Mouse (Mus musculus) midbrain, embryonic 10.5 days (tissue): ENCODE results near the gene Gm4871. TPM values are rescaled to one million over a fixed set of nuclear protein-coding genes. Genes with fewer than 3 reads are reported as not detected.

Experiments used
- DNase-seq: peaks from one replicate; pipeline ENCODE4 v3.0.0-alpha.2; 2017; ENCODE audit warnings: low spot score
- H3K27ac ChIP-seq: fragments of 300-500 bp; sonication (generic); replicated peaks from 2 replicates; pipeline ENCODE4 v1.5.1; 2016; ENCODE audit warnings: mild to moderate bottlenecking
- H3K27me3 ChIP-seq: fragments of 300-500 bp; sonication (generic); 2 replicates; pipeline ENCODE4 v1.6.1; 2016; ENCODE audit warnings: low read depth, mild to moderate bottlenecking; ENCODE audit not compliant: poor library complexity, severe bottlenecking
- H3K36me3 ChIP-seq: fragments of 300-500 bp; sonication (generic); 2 replicates; pipeline ENCODE4 v1.6.1; 2016; ENCODE audit warnings: mild to moderate bottlenecking, moderate library complexity
- H3K4me1 ChIP-seq: fragments of 300-500 bp; sonication (generic); 2 replicates; pipeline ENCODE4 v1.6.1; 2016
- H3K4me3 ChIP-seq: fragments of 300-500 bp; sonication (generic); 2 replicates; pipeline ENCODE4 v1.5.1; 2016; ENCODE audit warnings: mild to moderate bottlenecking, moderate library complexity
- H3K9me3 ChIP-seq: fragments of 300-500 bp; sonication (generic); replicated peaks from 2 replicates; pipeline ENCODE4 v1.6.1; 2016; ENCODE audit warnings: mild to moderate bottlenecking
- WGBS: fragments of 180-500 bp; shearing (Covaris S2); methylation state at CpG from one replicate; pipeline ENCODE4 v1.1.7; 2016; 5-methylcytosine and 5-hydroxymethylcytosine counted together
- polyA plus RNA-seq: library from polyadenylated mRNA; unstranded; fragments of >200 nt; fragmentation: Nextera tagmentation; extraction: Ambion mirVana; gene quantifications from 2 replicates; pipeline ENCODE4 v1.2.1, GENCODE M21; 2016

The Gm4871 gene
- polyA plus RNA-seq, 1 experiment from 2014 or later: not detected

DNA sequence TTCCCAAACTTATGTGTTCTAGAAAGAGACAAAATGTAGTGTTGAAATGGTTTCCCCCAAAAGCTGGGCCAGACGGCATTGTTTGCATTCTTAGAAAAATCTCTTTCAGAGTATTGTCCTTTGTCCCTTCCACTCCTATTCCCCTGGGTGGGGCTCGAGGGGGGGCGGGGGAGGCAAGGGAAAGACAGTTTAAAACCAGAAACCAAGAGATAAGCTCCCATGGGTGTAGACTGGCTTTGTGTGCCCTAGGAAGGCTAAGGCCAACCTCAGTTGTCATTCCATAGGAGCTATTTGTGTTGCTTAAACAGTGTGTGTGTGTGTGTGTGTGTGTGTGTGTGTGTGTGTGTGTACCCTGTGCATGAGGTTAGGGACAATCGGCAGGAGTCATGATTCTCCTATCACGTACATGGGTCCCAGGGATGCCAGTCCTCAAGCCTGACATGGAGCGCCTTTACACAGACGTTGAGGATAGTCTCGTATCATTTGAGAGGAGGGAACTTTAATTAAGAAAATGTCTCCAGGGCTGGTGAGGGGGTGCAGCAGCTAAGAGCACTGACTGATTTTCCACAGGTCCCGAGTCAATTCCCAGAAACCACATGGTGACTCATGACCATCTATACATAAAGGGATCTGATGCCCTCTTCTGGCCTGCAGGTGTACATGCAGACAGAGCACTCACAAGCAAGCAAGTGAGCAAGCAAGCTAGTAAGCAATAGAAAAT, 44.1 kb downstream of the Gm4871 start:
- no peaks in the 10 kb centered on the region for H3K36me3 ChIP-seq
- H3K27ac ChIP-seq: no peak overlapping the region
- peak; percentile 47 for DNase-seq
- H3K9me3 ChIP-seq: peaks cover 14% of the 10 kb centered on the region; the same call in 1 of the 2 replicates
- 0 out of 2 replicates have a peak, but pooled peaks cover 3% of the 10 kb centered on the region for H3K4me1 ChIP-seq
- H3K4me3 ChIP-seq: no peak overlapping the region
- H3K27me3 ChIP-seq: no peaks in the 10 kb centered on the region
- 62% methylated on average over 9 of the region's 9 CpGs for WGBS

DNA sequence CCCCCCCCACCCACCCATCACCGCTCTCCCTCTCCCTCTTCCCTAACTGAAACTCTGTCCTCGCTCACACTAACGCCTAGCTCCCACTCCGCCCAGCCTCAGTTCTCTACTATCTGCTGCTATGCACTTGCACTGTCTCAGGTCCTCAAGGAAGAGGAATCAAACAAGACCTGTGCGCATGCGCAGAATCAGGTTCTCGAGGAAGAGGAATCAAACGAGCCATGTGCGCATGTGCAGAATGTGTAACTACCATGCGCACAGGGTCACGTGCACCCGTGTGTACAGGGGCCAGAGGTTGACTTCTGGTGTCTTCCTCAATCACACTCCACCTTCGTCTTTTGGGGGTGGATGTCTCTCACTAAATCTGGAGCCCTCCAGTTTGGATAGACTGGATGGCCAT, 45.0 kb downstream of the Gm4871 start:
- no peaks in the 10 kb centered on the region for H3K36me3 ChIP-seq
- WGBS: 90% methylated on average over 13 of the region's 13 CpGs

DNA sequence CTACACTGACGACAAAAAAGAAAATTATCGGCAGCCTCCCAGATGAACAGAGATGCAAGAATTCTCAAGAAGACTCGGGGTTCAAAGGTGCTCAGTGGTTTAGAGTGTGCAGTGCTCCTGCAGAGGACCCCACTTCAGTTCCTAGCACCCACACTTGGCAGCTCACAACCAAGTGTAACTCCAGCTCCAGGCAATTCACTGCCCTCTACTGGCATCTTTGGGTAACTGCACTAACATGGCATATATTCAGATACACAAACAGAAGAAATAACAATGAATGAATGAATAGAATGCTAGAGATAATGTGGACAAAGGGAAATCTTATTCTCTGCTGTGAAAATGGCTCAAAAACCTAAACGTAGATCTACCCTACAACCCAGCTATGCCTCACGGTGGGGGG, 47.7 kb downstream of the Gm4871 start:
- 92% methylated on average over 5 of the region's 5 CpGs for WGBS
- Histone ChIP-seq H3K36me3 (no peaks in the 10 kb centered on the region), H3K4me1 (0 out of 2 replicates have a peak, but pooled peaks cover 3% of the 10 kb centered on the region), H3K27me3 (no peaks in the 10 kb centered on the region), H3K4me3 (no peak overlapping the region), H3K9me3 (peaks cover 23% of the 10 kb centered on the region; the same call in 1 of the 2 replicates), H3K27ac (no peak overlapping the region)
- no peak for DNase-seq

More for the DNA sequence above, 45.0 kb downstream of the Gm4871 start:
- H3K4me3 ChIP-seq: no peak overlapping the region
- H3K27ac ChIP-seq: no peak overlapping the region
- DNase-seq: no peak
- H3K9me3 ChIP-seq: peaks cover 23% of the 10 kb centered on the region; the same call in 1 of the 2 replicates
- no peaks in the 10 kb centered on the region for H3K27me3 ChIP-seq
- H3K4me1 ChIP-seq: 0 out of 2 replicates have a peak, but pooled peaks cover 3% of the 10 kb centered on the region

GRCm38 (mm10) chr5:144983227-144983626, 49.3 kb downstream of the Gm4871 start:
- Histone ChIP-seq H3K4me3 (no peak overlapping the region), H3K27me3 (no peaks in the 10 kb centered on the region), H3K4me1 (no peaks in the 10 kb centered on the region), H3K27ac (no peak overlapping the region), H3K36me3 (no peaks in the 10 kb centered on the region), H3K9me3 (peaks cover 23% of the 10 kb centered on the region; the same call in 1 of the 2 replicates)
- no peak for DNase-seq
- whole genome bisulfite sequencing: 88% methylated on average over 3 of the region's 3 CpGs

Other genes starting within 250 kb of the Gm4871 start
- gene Smurf1, start 66.9 kb downstream of the Gm4871 start, polyA plus RNA-seq: 13.2 and 16.2 TPM in 2 replicates
- not detected in 2 replicates for gene 1700018F24Rik, start 10.2 kb upstream of the Gm4871 start, polyA plus RNA-seq
- gene Arpc1a, start 51.1 kb upstream of the Gm4871 start, polyA plus RNA-seq: 133 and 149 TPM in 2 replicates
- not detected in 2 replicates for gene Kpna7, start 51.3 kb upstream of the Gm4871 start, polyA plus RNA-seq
- gene Arpc1b, start 81.5 kb upstream of the Gm4871 start, polyA plus RNA-seq: 105 and 109 TPM in 2 replicates
- 128 and 134 TPM in 2 replicates for gene Pdap1, start 107.5 kb upstream of the Gm4871 start, polyA plus RNA-seq
- 234 and 244 TPM in 2 replicates for gene Bud31, start 107.6 kb upstream of the Gm4871 start, polyA plus RNA-seq
- gene Ptcd1, start 134.4 kb upstream of the Gm4871 start, polyA plus RNA-seq: 18.3 and 22.4 TPM in 2 replicates
- gene Cpsf4, start 134.5 kb upstream of the Gm4871 start, polyA plus RNA-seq: 83.9 and 85.1 TPM in 2 replicates
- 536 and 539 TPM in 2 replicates for gene Atp5j2, start 159.3 kb upstream of the Gm4871 start, polyA plus RNA-seq
- 8.0 and 8.3 TPM in 2 replicates for gene Zkscan14, start 169.1 kb upstream of the Gm4871 start, polyA plus RNA-seq
- gene Zkscan5, start 171.8 kb upstream of the Gm4871 start, polyA plus RNA-seq: 19.8 and 19.9 TPM in 2 replicates
- gene Zfp655, start 199.0 kb upstream of the Gm4871 start, polyA plus RNA-seq: 33.5 and 39.0 TPM in 2 replicates
- gene Zscan25, start 247.7 kb upstream of the Gm4871 start, polyA plus RNA-seq: 0.79 and 0.88 TPM in 2 replicates